Mouse (Mus musculus) lung, postnatal 4 days (tissue): ENCODE results near the gene Col1a1.

Experiments
- DNase-seq, 2 experiments: peaks; one replicate each; pipeline ENCODE4 v3.0.0; 2021

Gene Col1a1

DNA sequence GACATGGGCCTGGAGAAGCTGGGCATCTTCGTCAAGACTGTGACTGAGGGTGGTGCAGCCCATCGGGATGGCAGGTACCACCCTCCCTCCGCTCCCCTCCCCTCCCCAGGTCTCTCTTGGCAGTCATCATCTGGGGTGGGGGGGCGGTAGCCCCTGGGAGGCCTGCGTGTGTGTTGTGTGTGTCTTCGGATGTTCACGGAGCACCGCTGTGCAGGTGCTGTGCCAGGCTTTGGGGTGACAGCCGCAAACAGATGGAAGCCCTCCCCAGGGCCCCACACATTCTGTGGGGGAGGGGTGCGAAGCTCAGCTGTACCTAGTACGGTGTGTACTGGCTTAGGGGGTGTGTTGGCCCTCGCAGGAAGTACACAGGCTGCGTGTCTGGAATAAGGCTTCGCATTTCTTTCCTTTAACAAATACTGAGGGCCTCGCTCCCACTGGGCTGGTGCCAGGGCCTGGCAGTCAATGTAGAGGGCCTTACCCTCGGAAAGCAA, 62.1 kb downstream of the Col1a1 start:
- peak in 1 of 2 experiments; percentile 47 for DNase-seq

DNA sequence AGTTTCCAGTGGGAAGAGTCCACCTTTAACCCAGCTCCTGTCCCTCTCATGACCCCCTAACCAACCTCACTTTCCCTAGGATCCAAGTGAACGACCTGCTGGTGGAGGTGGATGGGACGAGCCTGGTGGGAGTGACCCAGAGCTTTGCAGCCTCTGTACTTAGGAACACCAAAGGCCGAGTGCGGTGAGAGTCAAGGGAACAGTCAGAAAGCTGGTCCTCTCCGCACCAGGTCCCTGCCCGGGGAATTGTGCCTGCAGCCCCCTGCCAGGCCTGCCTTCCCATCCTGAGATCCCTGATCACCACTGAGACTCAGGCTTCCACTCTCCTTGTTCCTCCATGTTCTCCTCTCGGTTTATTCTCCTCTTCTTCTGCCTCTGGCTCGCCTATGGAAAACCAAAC, 64.1 kb downstream of the Col1a1 start:
- DNase-seq = peak in 1 of 2 experiments; percentile 23

DNA sequence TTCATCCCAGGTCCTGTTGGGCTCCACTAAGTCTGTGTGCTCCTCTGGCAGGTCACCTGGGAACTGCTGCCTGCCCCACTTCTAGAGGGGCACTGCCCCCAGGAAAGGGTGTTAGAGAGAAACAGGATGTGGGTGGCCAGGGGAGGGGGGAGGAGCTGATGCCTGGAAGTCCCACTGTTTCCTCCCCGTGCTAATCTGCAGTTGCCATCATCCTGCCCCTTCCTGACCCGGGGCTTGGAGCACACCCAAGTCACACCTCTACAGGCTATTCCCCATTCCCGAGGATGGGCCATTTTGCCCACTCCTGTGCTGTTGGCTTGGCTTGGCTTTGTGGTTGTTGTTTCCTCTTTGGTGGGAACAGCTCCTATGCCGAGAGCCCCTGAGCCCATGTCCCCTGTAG, 64.5 kb downstream of the Col1a1 start:
- peak; percentile 78 to 85 for DNase-seq

DNA sequence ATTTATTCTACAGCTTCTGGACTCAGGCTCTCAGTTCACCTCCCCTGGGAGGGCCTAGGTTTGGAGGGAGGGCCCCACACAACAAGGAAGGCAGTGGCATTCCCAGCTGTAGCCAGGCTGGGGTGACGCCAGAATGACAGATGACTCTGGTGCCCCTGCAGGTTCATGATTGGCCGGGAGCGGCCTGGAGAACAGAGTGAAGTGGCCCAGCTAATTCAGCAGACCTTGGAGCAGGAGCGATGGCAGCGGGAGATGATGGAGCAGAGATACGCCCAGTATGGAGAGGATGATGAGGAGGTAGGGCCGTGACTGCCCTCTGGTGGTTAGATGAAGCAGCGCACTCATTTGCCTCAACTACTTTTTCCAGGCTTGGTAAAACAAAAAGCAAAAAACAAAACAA, 65.0 kb downstream of the Col1a1 start:
- DNase-seq = peak; percentile 77 to 83

DNA sequence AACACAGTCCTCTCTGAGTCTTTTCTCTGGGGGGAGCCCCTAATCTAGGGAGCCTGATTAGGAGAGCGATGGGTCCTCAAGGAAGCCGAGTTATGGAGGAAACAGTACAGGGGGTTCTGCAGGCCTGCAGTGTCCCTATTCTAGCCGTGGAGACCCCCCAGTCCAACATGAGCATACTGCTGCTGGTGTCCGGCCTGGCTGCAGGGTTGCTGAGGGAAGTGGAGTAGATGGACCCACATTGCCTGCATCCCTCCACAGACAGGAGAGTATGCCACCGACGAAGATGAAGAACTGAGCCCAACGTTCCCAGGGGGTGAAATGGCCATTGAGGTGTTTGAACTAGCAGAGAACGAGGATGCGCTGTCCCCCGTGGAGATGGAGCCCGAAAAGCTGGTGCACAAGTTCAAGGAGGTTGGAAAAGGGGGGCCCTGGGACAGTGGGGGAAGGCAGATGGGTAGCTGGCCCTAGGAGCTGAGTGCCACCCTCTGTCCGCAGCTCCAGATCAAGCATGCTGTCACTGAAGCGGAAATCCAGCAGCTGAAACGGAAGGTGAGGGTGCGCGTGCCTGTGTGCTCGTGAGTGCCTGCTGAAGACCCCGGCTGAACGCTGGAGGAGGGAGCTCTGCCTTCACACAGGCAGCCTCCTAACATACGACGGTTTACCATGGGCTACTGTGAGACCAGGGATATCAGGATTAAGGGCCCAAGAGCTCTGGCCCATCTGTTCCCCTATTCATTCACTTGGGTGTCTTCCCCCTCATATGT, 65.7 kb downstream of the Col1a1 start:
- peak in 1 of 2 experiments; percentile 16 for DNase-seq
